Mouse (Mus musculus) frontal cortex, postnatal 14 days (tissue): ENCODE measurements around the gene Dnal4.

Experiments used
- DNase-seq, 2 experiments: peaks; one replicate each; pipeline ENCODE4 v3.0.0; 2022; ENCODE audit warnings: low spot score in 2 of 2

The Dnal4 gene

DNA sequence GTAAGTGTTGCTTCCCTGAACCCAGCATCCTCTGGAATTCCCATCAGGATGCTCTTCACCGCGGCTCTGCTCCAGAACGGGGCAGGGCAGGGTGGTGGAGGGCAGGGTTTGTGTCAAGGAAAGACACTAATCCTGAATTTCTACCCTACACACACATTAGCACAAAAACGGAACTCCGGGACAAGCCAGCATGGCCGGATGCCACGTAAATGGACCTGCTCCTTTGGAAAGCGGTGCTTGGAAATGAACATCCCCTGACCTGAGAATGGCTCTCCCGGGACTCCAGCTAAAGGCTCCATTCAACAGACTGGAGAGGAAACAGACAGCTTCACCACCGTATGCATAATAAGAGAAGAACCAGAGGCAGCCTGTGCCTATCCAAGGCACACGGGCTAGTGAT, 23.1 kb upstream of the Dnal4 start:
- no peak for DNase-seq

DNA sequence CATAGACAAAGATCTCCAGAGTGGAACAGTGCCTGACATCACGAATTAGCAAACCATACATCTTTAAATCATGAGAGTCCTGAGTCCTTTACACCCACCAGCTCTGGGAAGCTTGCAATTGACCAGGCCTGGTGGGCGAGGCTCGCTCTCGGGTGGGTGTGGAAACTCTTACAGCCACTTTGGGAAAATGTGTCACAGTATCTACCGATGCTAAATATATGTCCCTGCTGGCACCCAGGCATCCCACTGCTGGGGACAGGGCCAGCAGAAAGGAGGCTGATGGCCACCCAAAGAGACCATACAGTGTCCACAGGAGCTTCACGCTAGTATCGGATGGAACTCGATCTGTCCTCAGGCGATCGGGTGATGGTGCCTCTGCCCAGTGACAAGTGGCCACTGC, 20.9 kb upstream of the Dnal4 start:
- peak in 1 of 2 experiments; percentile 40 for DNase-seq

DNA sequence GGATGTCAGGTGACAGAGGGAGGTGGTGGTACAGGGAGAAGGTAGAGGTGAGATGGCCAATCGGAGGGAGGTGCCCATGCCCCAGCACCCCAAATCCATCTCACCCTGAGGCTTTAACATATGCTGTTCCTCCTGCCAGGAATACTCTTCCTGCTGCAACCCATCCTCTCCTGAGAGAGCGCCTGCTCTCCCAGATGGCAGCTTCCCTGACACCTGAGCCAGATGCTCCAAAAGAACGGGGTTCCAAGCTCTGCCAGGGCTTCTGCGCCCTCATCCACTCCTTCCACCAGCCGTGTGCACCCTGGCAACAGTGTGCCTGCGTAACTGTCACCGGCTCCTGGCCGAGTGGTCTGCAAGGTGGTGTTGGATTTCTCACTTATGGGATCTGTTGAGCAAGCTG, 20.0 kb upstream of the Dnal4 start:
- no peak for DNase-seq

DNA sequence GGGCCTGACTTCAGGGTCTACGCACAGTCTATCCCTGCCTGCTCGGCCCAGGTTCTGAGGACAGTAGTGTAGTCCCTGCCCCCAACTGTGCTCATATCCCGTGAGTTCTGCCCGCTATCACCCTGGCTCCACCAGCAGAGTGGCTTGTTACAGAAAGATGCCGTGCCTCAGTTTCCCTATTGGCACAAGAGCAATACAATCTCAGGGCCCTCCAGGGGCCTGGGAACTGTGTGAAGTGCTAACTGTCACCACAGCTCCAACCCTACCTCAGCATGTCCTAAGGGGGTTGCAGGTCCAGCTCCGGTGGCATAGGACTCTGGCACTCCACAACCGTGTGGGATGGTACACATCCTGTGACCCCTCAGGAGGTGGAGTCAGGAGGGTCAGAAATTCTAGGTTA, 19.4 kb upstream of the Dnal4 start:
- DNase-seq: no peak

DNA sequence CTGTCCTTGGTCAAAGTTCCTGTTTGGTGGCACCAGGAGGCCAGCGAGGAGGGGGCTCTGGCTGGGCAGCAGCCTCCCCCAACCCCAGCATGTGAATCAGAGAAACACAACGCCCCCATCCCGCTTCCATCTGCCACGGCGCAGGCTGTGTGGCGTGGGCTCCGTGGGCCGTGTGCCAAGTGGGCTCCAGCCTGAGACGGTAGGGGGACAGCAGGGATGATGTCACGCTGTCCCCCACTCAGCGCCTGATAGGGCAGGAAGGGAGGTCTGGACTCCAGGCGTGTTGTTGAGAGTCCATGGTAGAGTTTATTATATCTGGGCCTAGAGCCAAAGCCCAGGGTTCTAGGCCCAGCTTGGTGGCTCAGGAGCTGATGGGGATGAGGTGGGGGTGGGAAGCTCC, 18.6 kb upstream of the Dnal4 start:
- DNase-seq: peak in 1 of 2 experiments; percentile 48

DNA sequence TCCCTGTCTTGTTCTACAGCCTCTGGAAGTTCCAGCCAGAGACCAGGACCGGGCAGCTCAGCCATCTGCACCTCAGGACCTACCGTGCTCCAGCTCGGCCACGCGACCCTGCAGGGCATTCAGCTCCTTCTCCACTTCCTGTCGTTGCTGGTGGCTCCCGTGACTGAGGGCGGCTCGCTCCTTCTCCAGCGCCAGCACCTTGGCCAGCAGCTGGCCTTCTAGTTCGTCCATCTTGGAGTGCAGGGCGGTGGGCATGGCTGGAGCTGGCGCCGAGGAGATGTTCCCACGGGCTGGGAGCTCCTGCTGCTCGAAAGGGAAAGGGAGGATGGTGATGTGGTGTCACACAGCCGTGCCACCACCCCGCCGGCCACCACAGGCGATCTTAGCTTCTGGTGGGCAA, 16.5 kb upstream of the Dnal4 start:
- no peak for DNase-seq

DNA sequence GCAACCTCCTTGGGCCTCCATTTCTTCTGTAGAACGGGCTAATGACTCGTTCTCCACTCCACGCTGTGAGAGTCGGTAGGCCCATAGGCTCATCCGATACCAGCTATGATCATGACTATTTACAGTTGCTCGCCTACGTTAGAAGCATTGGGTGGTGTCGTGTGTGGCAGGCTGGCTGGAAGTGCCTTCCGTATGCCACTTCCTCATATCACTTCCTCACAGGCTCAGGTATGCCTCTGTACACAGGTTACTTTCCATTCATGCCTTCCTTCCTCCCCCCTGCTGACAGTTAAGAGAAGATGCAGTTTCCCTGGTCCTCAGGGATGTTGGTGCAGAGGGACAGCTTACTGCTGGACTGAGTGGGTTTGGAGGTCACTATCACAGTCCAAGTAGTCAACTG, 15.4 kb upstream of the Dnal4 start:
- no peak for DNase-seq

DNA sequence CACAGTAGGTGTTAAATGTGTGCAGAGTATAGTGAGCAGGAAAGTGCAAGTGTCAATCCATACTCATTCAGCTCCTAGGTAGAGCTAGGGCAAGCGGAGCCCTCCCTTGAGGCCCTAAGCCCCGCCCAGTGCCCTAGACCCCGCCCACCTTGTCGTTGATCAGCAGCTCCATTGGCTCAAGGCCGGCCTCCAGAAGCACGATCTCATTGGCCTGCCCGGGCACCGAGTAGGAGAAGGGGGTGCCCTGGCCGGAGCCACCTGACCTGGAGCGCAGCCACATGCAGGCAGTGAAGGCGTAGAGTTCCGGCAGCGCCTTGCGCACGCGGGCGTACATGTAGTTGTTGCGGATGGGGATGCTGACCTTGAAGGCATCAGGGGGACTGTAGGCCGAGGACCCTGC, 14.8 kb upstream of the Dnal4 start:
- DNase-seq: no peak

DNA sequence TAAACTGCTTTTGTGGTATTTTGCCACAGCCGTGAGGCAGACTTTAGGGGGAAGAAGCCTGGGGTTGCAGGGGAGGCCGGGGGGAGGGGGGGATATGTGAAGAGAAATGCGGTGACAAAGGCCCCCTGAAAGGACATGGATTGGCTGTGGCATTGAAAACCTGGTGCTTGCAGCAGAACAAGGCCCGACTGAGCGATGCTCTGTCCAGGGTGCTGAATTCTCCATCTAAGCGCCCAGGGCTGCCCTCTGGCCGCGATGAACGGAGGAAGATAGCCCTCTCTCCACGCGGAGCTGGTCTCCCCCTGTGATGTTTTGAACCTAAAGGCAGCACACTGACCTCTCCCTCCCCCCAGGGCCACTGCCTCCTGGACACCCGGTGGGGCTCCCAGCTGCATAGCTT, 13.9 kb upstream of the Dnal4 start:
- DNase-seq: no peak

DNA sequence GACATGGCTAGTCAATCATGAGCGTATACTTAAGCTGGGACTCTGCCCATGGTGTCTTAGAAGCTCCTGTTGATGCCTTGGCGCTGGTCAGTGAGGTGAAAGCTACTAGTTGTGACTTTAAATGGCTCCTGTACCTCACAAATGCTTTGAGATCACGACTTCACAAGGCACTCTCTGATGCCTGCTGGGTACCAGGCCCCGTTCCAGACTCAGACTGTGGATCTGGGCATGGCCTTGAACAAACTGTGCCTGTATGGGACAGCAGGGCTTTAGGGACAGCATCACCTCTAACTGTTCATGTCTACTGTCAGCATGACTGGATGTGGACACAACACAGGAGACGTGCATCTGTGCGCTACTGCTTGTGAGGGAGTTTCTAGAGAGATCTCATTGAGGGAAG, 13.3 kb upstream of the Dnal4 start:
- no peak for DNase-seq

DNA sequence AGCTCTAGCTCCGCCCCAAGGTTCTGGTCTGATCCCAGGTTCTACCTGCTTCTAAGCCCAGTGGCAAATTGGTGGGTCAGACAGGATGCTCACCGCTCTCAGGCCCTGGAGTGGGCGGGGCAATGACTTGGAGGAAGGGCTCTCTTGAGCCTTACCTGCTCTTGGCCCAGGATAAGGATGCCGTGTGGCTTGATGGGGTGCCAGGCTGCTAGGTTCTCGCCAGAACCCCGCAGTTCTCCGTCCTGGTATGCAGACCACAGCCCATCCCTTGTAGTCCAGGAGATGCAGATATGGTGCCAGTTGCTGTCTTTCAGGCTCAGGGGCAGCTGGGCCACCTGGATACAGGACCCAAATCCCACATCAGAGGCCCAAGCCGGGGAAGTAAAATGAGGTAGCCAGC, 12.5 kb upstream of the Dnal4 start:
- no peak for DNase-seq

- no peak for DNase-seq
Measured at GRCm38 (mm10) chr15:79787815-79788214, 10.2 kb upstream of the Dnal4 start.

DNA sequence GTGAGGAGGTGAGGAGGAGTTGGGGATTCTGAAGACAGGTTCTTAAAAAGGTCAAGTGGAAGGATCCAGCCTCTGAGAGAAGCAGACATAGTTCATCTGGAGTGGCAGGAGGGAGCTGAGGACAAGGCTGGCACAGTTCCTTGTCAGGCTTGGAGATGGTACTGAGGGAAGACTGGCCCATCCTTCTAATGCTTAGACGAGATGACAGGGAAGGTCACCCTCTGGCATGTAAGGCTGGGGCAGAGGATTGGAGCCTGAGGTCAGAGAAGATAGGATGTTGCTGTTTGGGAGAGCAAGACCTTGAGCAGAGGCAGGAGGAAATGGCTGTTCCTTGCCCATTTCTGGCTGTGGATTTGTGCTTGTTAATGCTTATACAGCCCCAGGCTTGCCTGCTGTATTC, 7.4 kb upstream of the Dnal4 start:
- no peak for DNase-seq

DNA sequence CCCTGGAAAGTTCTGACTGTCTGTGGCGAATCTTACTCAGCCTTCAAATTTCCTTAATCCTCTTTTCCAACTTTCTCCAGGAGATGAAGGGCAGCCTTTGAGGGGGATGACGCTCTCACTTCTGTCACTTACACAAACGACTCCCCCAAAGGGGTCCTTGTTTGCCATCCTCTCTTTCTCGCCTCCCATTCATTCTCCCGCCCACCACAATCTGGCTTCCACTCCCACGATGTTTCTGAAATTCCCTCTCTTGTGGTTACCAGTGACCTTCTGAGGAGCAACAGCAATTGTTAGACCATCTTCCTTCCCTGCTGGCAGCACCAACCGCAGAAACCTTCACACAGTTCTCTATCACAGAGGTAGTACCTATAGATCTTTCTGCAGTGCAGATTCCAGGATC, 2.0 kb downstream of the Dnal4 start:
- no peak for DNase-seq

- DNase-seq: peak; percentile 96
Measured at GRCm38 (mm10) chr15:79774117-79775027, 3.3 kb downstream of the Dnal4 start.

- peak; percentile 23 to 54 for DNase-seq
Measured at GRCm38 (mm10) chr15:79770629-79771240, 6.9 kb downstream of the Dnal4 start.

DNA sequence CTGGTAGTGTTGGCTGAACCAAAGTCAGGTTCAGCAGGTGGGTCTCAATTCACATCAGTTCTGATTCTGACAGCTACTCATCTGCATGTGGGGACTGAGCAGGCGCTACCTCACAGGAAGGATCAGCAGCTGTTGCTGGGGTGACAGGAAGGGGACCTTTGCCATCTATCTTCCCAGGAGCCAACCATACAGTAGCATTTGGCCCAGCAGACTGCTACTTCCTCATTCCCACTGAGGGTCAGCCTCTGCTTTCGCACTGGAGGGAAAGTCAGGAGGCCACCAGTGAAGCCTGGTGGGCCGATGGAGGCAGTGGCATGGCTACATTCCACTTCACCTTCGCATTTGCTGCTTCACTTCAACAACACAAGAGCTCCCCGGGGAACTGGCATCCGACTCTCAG, 9.3 kb downstream of the Dnal4 start:
- DNase-seq: no peak

- no peak for DNase-seq
Measured at GRCm38 (mm10) chr15:79767327-79767961, 10.2 kb downstream of the Dnal4 start.

GRCm38 (mm10) chr15:79766586-79767071, 11.0 kb downstream of the Dnal4 start:
- peak in 1 of 2 experiments; percentile 28 for DNase-seq

DNA sequence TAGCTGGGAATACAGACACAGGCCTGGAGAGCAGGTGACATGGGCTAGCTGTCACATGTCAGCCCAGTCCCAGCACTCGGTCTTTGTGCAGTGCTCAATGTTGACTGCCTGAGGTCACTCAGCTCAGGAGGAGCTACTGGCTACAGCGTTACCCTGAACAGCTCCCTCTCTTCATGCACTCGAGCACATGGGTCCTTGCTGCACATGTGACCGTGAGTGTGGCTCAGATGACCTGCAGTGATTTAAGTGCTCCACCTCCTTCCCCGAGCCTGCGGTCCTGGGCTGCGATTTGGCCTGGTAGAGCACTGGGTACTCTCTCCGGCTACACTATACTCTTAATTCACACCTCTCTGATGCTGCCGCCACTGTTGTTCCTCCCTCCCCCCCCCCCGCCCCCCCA, 11.5 kb downstream of the Dnal4 start:
- no peak for DNase-seq

GRCm38 (mm10) chr15:79765361-79765760, 12.3 kb downstream of the Dnal4 start:
- DNase-seq: peak in 1 of 2 experiments; percentile 7

DNA sequence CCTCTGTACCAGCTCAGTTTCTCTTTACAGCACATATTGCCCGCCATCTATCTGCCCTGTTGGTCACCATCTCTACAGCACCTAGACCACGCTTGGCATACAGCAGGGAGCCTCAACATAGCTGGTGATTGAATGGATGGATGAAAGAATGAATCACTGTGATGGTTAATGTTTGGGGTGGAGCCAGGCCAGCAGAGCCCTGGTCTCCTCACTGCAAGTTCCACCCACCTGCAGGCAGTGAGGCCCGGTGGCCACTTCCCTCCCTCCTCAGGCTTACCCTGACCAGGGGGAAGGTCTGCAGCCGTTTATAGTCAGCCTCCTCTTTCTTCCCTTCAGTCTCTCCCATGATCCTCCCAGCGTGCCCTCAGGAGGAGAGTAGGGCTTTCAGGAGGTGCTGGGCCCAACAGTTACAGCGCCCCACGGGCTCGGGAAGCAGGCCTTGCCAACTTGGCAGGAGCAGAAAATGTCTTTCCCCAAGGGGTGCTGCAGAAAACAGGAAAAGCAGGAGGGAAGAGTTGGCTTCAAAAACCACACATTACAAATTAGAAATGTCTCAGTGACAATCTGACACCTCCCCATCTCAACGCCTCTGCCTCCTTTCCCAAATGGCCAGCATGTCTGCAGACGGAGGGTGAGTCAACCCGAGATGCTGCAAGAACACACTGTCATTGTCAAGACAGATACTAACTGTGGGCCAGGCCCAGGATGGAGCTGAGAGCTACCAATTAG, 12.9 kb downstream of the Dnal4 start:
- peak in 1 of 2 experiments; percentile 47 for DNase-seq
